Mouse (Mus musculus): ENCODE data around the gene Hcar2. TPM values are rescaled to one million over a fixed set of nuclear protein-coding genes. Genes with fewer than 3 reads are reported as not detected.

Gene Hcar2
- polyA plus RNA-seq, 1 experiment from 2014 or later: 0.19 TPM

GRCm38 (mm10) chr5:123822706-123823105, 42.6 kb downstream of the Hcar2 start:
- no peak overlapping the region for H3K4me2 ChIP-seq (replicated peaks)
- ATAC-seq (ENCODE audit: insufficient number of reproducible peaks, insufficient read depth, low FRiP score, low TSS enrichment): no peak
- no peaks in the 10 kb centered on the region for H3K27me3 ChIP-seq
- H3K9me3 ChIP-seq: no peaks in the 10 kb centered on the region
- no peak overlapping the region for H3K4me3 ChIP-seq
- no peak overlapping the region for H3K27ac ChIP-seq
- H3K36me3 ChIP-seq: peaks cover 21% of the 10 kb centered on the region
- 77% methylated on average over 7 of the region's 7 CpGs for WGBS
- H3K9ac ChIP-seq: no peak overlapping the region
- H3K4me1 ChIP-seq: no peaks in the 10 kb centered on the region

- Histone ChIP-seq H3K9ac (no peak overlapping the region), H3K27me3 (no peaks in the 10 kb centered on the region), H3K9me3 (no peaks in the 10 kb centered on the region), H3K4me1 (no peaks in the 10 kb centered on the region), H3K4me3 (no peak overlapping the region), H3K36me3 (peaks cover 34% of the 10 kb centered on the region), H3K4me2 (replicated peaks) (no peak overlapping the region), H3K27ac (no peak overlapping the region)
- ATAC-seq (ENCODE audit: insufficient number of reproducible peaks, insufficient read depth, low FRiP score, low TSS enrichment): no peak
- WGBS: 89% methylated on average over 3 of the region's 3 CpGs
These were observed 44.1 kb downstream of the Hcar2 start for GRCm38 (mm10) chr5:123821264-123821571.

GRCm38 (mm10) chr5:123820501-123821263, 44.6 kb downstream of the Hcar2 start:
- Histone ChIP-seq H3K27ac (no peak overlapping the region), H3K36me3 (peaks cover 36% of the 10 kb centered on the region), H3K9ac (no peak overlapping the region), H3K4me3 (no peak overlapping the region), H3K27me3 (no peaks in the 10 kb centered on the region), H3K9me3 (no peaks in the 10 kb centered on the region), H3K4me1 (no peaks in the 10 kb centered on the region), H3K4me2 (replicated peaks) (no peak overlapping the region)
- ATAC-seq (ENCODE audit: insufficient number of reproducible peaks, insufficient read depth, low FRiP score, low TSS enrichment): no peak
- WGBS: 87% methylated on average over 8 of the region's 9 CpGs

GRCm38 (mm10) chr5:123818941-123819577, 46.2 kb downstream of the Hcar2 start:
- Histone ChIP-seq H3K4me3 (no peak overlapping the region), H3K9me3 (no peaks in the 10 kb centered on the region), H3K4me2 (replicated peaks) (no peak overlapping the region), H3K9ac (no peak overlapping the region), H3K27me3 (no peaks in the 10 kb centered on the region), H3K36me3 (peaks cover 47% of the 10 kb centered on the region), H3K4me1 (no peaks in the 10 kb centered on the region), H3K27ac (no peak overlapping the region)
- WGBS: 92% methylated on average over 19 of the region's 19 CpGs
- no peak for ATAC-seq (ENCODE audit: insufficient number of reproducible peaks, insufficient read depth, low FRiP score, low TSS enrichment)

- H3K4me3 ChIP-seq: no peak overlapping the region
- no peak overlapping the region for H3K9ac ChIP-seq
- H3K36me3 ChIP-seq: peaks cover 60% of the 10 kb centered on the region
- H3K27me3 ChIP-seq: no peaks in the 10 kb centered on the region
- no peak for ATAC-seq (ENCODE audit: insufficient number of reproducible peaks, insufficient read depth, low FRiP score, low TSS enrichment)
- WGBS: 93% methylated on average over 7 of the region's 7 CpGs
- no peak overlapping the region for H3K4me2 ChIP-seq (replicated peaks)
- no peaks in the 10 kb centered on the region for H3K9me3 ChIP-seq
- no peak overlapping the region for H3K27ac ChIP-seq
- no peaks in the 10 kb centered on the region for H3K4me1 ChIP-seq
These were observed 48.4 kb downstream of the Hcar2 start for GRCm38 (mm10) chr5:123816891-123817290.

Other genes starting within 250 kb of the Hcar2 start
- gene Clip1, start 180.9 kb downstream of the Hcar2 start, polyA plus RNA-seq (2016; fragmentation: Nextera tagmentation; extraction: Ambion mirVana): 50.6 and 53.2 TPM in 2 replicates
- 90.7 and 98.4 TPM in 2 replicates for gene Zcchc8, start 144.4 kb downstream of the Hcar2 start, polyA plus RNA-seq (2016; fragmentation: Nextera tagmentation; extraction: Ambion mirVana)
- 161 and 164 TPM in 2 replicates for gene Rsrc2, start 116.1 kb downstream of the Hcar2 start, polyA plus RNA-seq (2016; fragmentation: Nextera tagmentation; extraction: Ambion mirVana)
- 40.9 and 41.2 TPM in 2 replicates for gene Kntc1, start 115.8 kb downstream of the Hcar2 start, polyA plus RNA-seq (2016; fragmentation: Nextera tagmentation; extraction: Ambion mirVana)
- 0.24 and 0.26 TPM in 2 replicates for gene Hcar1, start 14.5 kb upstream of the Hcar2 start, polyA plus RNA-seq (2016; fragmentation: Nextera tagmentation; extraction: Ambion mirVana)
- 162 and 169 TPM in 2 replicates for gene Denr, start 41.7 kb upstream of the Hcar2 start, polyA plus RNA-seq (2016; fragmentation: Nextera tagmentation; extraction: Ambion mirVana)
- gene Gm43518, start 61.9 kb upstream of the Hcar2 start, polyA plus RNA-seq (2016; fragmentation: Nextera tagmentation; extraction: Ambion mirVana): 2.8 and 5.4 TPM in 2 replicates
- gene Ccdc62, start 65.2 kb upstream of the Hcar2 start, polyA plus RNA-seq (2016; fragmentation: Nextera tagmentation; extraction: Ambion mirVana): 7.1 and 7.8 TPM in 2 replicates
- 10.0 and 11.4 TPM in 2 replicates for gene Hip1r, start 108.1 kb upstream of the Hcar2 start, polyA plus RNA-seq (2016; fragmentation: Nextera tagmentation; extraction: Ambion mirVana)
- gene Vps37b, start 166.8 kb upstream of the Hcar2 start, polyA plus RNA-seq (2016; fragmentation: Nextera tagmentation; extraction: Ambion mirVana): 42.5 and 42.8 TPM in 2 replicates
- 1.3 and 1.9 TPM in 2 replicates for gene Abcb9, start 230.3 kb upstream of the Hcar2 start, polyA plus RNA-seq (2016; fragmentation: Nextera tagmentation; extraction: Ambion mirVana)
- 19.2 and 21.0 TPM in 2 replicates for gene Ogfod2, start 246.8 kb upstream of the Hcar2 start, polyA plus RNA-seq (2016; fragmentation: Nextera tagmentation; extraction: Ambion mirVana)

All from embryonic facial prominence, embryonic 12.5 days (tissue).